Mouse (Mus musculus) brain, embryonic 14.5 days (tissue): ENCODE measurements at regions not wholly inside any gene's neighbourhood (a gene's known extent, or its start where the extent isn't known, plus 50 kb on each side); places are given as distances from the start of the nearest gene placed in this dataset.

Source experiments
- CTCF ChIP-seq: fragments of 200-500 bp; IDR thresholded peaks from 2 replicates; pipeline ENCODE4 v1.5.1; 2012; ENCODE audit warnings: inconsistent platforms, mild to moderate bottlenecking, moderate library complexity, borderline replicate concordance; ENCODE audit not compliant: insufficient read depth, insufficient read length; ENCODE audit errors: extremely low read depth
- POLR2A ChIP-seq: fragments of 200-500 bp; IDR thresholded peaks from 2 replicates; pipeline ENCODE4 v1.6.1; 2012; ENCODE audit warnings: mild to moderate bottlenecking, inconsistent platforms, borderline replicate concordance; ENCODE audit not compliant: poor library complexity, insufficient read depth, insufficient read length, severe bottlenecking; ENCODE audit errors: extremely low read depth

- TF ChIP-seq CTCF (no peak), POLR2A (no peak)
These were observed 62.5 kb upstream of the Snap25 start for GRCm38 (mm10) chr2:136650721-136651120.
